Mouse (Mus musculus) frontal cortex, postnatal 14 days (tissue): ENCODE measurements at regions not wholly inside any gene's neighbourhood (a gene's known extent, or its start where the extent isn't known, plus 50 kb on each side); places are given as distances from the start of the nearest gene placed in this dataset.

Experiments used
- DNase-seq, 2 experiments: peaks; one replicate each; pipeline ENCODE4 v3.0.0; 2022; ENCODE audit warnings: low spot score in 2 of 2

DNA sequence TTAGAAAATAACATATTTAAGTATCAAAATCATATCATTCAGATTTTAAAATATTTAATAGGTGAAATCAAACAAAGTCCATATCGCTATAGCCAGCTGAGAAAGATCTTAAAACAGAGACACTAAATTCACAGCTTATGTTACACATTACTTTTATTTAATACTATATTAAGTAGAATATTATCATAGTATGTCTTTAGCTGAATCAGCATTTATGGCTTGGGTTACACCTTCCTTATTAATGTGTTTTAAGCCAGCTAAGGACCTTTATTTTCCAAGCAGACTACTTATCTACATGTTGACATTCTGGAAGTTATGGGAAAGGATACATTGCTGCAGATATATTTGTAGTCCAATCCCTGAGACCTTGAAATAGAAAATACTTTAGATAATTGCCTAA lies 684.9 kb upstream of the Adgrl4 start:
- no peak for DNase-seq

DNA sequence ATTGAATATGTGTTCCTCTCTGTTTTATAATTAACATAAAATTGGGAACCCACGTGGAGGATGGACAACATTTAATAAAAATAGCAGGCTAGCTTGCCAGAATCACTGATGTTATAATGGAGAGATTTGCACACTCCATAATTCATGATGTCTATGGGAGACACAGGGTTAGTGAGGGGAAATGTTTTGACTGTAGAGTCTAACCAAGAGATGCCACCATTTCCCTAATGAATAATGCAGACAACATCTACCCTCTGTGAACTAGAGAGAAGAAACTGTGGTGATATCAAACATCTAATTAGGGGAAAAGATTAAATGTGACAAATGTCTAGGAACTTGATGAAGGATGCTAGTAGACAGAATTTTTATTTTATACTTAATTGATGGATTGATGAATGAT lies 677.8 kb upstream of the Adgrl4 start:
- DNase-seq: no peak

- no peak for DNase-seq
Measured at GRCm38 (mm10) chr3:150784576-150784975, 653.1 kb upstream of the Adgrl4 start.

DNA sequence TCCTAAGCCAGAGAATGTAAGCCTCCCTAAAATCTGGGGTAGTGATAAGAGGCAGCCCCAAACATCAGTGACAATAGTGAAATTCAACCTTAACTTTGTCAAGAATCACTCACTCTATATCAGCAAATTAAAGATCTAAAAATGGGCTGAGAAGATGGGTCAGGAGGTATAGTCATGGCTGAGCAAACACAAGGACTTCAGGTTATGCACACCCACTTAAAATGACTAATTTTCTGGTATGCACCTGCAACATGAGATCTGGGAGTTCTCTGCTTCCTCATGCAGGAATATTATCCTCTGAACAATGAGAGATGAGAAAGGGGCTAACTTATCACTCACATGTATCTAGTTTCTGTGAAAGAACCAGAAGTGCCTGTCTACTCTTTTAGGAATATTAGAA lies 619.9 kb upstream of the Adgrl4 start:
- DNase-seq: no peak

DNA sequence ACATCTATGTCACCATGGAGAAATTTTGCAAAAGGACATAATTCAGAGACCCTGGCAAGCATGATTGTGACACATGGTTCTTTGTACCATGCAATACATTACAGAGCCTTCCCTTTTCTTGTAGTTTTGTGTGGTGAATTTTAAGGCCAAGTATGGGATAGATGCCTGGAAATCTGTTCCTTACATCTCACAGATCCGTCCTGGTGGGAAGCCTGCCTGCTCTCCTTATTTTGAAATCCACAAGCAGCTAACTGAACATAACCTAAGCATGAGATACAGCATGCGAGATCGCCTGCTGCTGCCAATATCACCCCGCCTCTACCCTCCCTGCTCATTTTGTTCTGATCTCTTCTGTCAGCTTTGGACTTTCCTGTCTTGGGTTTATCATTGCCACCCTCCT lies 618.3 kb upstream of the Adgrl4 start:
- DNase-seq: peak in 1 of 2 experiments; percentile 3

DNA sequence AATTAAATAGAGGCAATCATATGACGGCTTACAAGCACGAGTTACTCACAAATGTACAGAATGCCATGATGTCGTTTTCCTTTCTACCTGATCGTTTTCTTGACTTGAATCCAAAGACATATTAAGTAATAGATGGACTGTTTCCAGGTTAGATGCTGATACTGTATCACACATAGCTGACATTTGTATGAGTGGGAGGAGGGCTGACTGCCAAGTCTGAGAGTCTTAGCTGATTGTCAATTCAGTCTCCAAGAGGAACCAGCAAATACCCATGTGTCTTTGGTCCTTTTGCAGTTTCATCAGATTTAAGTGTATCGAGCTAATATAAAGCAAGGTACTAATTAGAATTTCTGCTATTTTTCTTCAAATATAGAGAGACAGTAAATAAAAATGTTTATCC lies 617.6 kb upstream of the Adgrl4 start:
- DNase-seq: peak in 1 of 2 experiments; percentile 10

DNA sequence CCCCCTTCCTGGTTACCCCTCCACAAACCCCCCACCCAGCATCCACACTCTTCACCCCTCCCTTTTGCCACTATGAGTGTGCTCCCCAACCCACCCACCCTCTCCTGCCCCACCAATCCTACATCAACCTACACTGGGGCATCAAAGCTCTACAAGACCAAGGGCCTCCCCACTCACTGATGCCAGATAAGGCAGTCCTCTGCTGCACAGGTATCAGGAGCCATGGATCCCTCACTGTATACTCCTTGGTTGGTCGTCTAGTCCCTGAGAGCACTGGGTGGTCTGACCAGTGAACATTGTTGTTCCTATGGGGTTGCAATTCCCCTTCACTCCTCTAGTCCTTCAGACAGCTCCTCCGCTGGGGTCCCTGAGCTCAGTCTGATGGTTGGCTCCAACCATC lies 591.7 kb upstream of the Adgrl4 start:
- DNase-seq: no peak

- no peak for DNase-seq
Measured at GRCm38 (mm10) chr3:150852107-150852506, 585.6 kb upstream of the Adgrl4 start.

GRCm38 (mm10) chr3:150896668-150897067 lies 541.0 kb upstream of the Adgrl4 start:
- no peak for DNase-seq

GRCm38 (mm10) chr3:150910091-150910490 lies 527.6 kb upstream of the Adgrl4 start:
- DNase-seq: no peak

DNA sequence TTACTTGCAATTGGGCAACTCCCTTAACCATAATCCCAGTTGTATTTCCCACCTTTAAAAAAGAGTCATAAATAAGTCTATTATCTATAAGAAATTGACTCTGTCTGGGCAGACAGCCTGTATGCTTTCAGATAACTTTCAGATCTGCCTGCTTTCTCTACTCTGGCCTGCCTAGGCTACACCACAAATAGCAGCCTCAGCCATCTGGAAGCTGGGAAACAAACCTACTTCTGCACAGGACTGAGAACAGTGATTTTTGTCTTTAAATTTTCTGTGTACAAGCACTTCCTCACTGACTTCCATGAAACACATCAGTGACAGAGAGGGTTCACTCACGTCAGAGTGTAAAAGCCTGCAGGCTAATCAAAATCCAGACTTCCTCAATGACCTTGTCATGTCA lies 482.8 kb upstream of the Adgrl4 start:
- DNase-seq: peak in 1 of 2 experiments; percentile 5

DNA sequence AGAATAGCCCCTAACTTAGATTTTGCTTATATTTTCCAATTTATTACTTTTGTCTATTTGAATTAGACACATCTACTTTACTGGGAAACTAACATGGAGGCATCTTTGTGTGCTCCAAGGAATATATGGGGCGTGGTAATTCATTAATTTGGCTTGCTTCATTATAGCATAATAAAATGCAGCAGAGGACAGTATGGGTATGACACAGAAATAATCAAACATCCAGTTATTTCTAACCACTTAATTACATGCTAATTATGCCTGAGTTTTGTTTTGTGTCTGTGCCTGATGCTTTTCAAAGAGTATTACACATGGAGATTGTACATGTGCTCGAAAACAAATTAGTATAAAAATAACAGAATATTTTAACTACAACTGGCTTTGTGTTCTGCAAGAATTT lies 438.0 kb upstream of the Adgrl4 start:
- no peak for DNase-seq

DNA sequence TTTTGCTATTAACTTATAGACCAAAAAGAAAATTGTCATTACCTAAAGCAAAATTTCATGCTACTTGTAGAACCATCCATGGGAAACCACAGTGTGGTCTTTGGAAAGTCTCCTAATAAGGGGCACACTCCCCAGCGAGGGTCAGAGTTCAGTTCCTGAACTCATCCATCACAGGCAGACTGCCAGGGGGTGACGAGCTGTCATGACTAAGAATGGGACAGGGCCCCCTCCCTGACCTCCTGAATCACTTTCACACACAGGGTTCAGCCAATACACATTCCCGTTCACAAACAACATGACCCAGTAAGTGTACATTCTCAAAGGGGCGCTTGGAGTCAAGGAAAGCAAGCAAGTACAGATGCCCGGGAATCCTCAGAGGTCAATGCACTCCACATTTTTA lies 437.5 kb upstream of the Adgrl4 start:
- DNase-seq: no peak

- peak in 1 of 2 experiments; percentile 45 for DNase-seq
Measured at GRCm38 (mm10) chr3:151001881-151002412, 435.7 kb upstream of the Adgrl4 start.

GRCm38 (mm10) chr3:151003524-151003923 lies 434.2 kb upstream of the Adgrl4 start:
- no peak for DNase-seq

- no peak for DNase-seq
Measured at GRCm38 (mm10) chr3:151003990-151004389, 433.7 kb upstream of the Adgrl4 start.

- no peak for DNase-seq
Measured at GRCm38 (mm10) chr3:151020014-151020413, 417.7 kb upstream of the Adgrl4 start.

DNA sequence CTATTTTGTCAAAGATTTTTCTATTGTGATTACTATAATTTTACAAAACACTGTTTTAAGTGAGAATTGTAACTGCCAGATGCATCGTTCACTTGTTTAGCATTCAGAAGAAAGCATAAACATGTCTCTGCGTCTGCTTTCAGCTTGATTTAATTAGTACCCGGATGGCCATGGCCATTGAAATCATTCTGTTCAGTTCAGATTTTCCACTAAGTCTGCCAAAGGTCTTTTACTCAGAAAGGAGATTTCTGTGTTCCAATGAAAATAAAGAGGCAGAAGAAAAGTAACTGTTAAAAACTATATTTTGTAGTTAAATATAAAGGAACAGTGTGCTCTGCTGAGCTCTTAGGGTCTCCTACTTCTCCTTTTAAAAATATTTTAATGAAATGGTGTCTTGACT lies 380.2 kb upstream of the Adgrl4 start:
- no peak for DNase-seq

- no peak for DNase-seq
Measured at GRCm38 (mm10) chr3:151072322-151072721, 365.4 kb upstream of the Adgrl4 start.

- DNase-seq: no peak
Measured at GRCm38 (mm10) chr3:151116831-151117230, 320.9 kb upstream of the Adgrl4 start.

- no peak for DNase-seq
Measured at GRCm38 (mm10) chr3:151117583-151118041, 320.1 kb upstream of the Adgrl4 start.

DNA sequence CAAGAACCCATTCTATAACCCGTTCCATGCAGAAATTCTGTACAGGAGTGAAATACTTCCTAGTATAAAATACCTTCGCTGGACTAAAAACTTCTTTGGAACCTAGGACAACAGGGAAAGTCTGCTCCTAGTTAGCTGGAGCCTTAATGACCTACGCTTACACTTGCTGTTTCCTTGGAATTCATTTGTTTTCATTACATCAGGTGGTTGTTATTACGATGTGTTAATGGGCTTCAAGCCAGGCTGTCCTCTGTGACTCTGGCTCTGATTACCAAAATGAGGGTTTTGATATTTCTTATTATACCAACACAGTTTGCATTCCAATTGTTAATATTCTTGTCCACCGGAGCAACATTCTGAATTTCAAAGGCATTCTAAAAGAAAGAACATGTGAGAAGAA lies 313.6 kb upstream of the Adgrl4 start:
- no peak for DNase-seq

- DNase-seq: no peak
Measured at GRCm38 (mm10) chr3:151146889-151147288, 290.8 kb upstream of the Adgrl4 start.

- no peak for DNase-seq
Measured at GRCm38 (mm10) chr3:151153340-151153739, 284.3 kb upstream of the Adgrl4 start.
